Mouse (Mus musculus) embryonic facial prominence, embryonic 11.5 days (tissue): Measurements from ENCODE around the gene Tmem63b. TPM values are rescaled to one million over a fixed set of nuclear protein-coding genes. Genes with fewer than 3 reads are reported as not detected.

Experiments
- ATAC-seq: fragments of 200-750 bp; cut with Nextera tagmentation; replicated peaks from 2 replicates; pipeline ENCODE4 v1.8.0; 2017; ENCODE audit warnings: low read depth; ENCODE audit not compliant: insufficient number of reproducible peaks, low FRiP score, low TSS enrichment
- DNase-seq: peaks from one replicate; pipeline ENCODE4 v3.0.0-alpha.2; 2015; ENCODE audit warnings: low spot score
- H3K27ac ChIP-seq: fragments of 300-500 bp; sonication (generic); replicated peaks from 2 replicates; pipeline ENCODE4 v1.5.1; 2014; ENCODE audit warnings: mild to moderate bottlenecking, low read depth, low read length, control low read depth
- H3K27me3 ChIP-seq: fragments of 300-500 bp; sonication (generic); 2 replicates; pipeline ENCODE4 v1.6.1; 2014; ENCODE audit warnings: mild to moderate bottlenecking, low read length, moderate library complexity, mixed read lengths; ENCODE audit not compliant: control insufficient read depth, insufficient read depth
- H3K36me3 ChIP-seq: fragments of 300-500 bp; sonication (generic); replicated peaks from 2 replicates; pipeline ENCODE4 v1.6.1; 2014; ENCODE audit warnings: low read depth, mild to moderate bottlenecking, low read length, moderate library complexity, mixed read lengths; ENCODE audit not compliant: control insufficient read depth, insufficient read depth
- H3K4me1 ChIP-seq: fragments of 300-500 bp; sonication (generic); 2 replicates; pipeline ENCODE4 v1.6.1; 2014; ENCODE audit warnings: low read length, mixed read lengths; ENCODE audit not compliant: control insufficient read depth, insufficient read depth
- H3K4me2 ChIP-seq: fragments of 300-500 bp; sonication (generic); 2 replicates; pipeline ENCODE4 v1.6.1; 2014; ENCODE audit warnings: low read depth, mild to moderate bottlenecking, control low read depth, low read length, moderate library complexity
- H3K4me3 ChIP-seq: fragments of 300-500 bp; sonication (generic); 2 replicates; pipeline ENCODE4 v1.5.1; 2014; ENCODE audit warnings: low read depth, low read length, control low read depth
- H3K9ac ChIP-seq: fragments of 300-500 bp; sonication (generic); replicated peaks from 2 replicates; pipeline ENCODE4 v1.6.1; 2014; ENCODE audit warnings: mild to moderate bottlenecking, control low read depth, low read length
- H3K9me3 ChIP-seq: fragments of 300-500 bp; sonication (generic); replicated peaks from 2 replicates; pipeline ENCODE4 v1.6.1; 2016; ENCODE audit warnings: mild to moderate bottlenecking, low read length, inconsistent platforms, mixed read lengths; ENCODE audit not compliant: control insufficient read depth
- WGBS: fragments of 180-500 bp; shearing (Covaris S2); extraction: QIAGEN DNeasy Blood & Tissue Kit; methylation state at CpG from one replicate; pipeline ENCODE4 v1.1.7; 2014; 5-methylcytosine and 5-hydroxymethylcytosine counted together
- polyA plus RNA-seq: library from polyadenylated mRNA; unstranded; fragments of >200 nt; fragmentation: Nextera tagmentation; extraction: Ambion mirVana; gene quantifications from 2 replicates; pipeline ENCODE4 v1.2.1, GENCODE M21; 2014

Gene Tmem63b
- polyA plus RNA-seq, 1 experiment from 2014 or later: 23.5 TPM

- H3K27me3 ChIP-seq: no peaks in the 10 kb centered on the region
- no peak overlapping the region for H3K4me2 ChIP-seq
- H3K4me3 ChIP-seq: no peak overlapping the region
- H3K9me3 ChIP-seq: no peaks in the 10 kb centered on the region
- H3K4me1 ChIP-seq: no peaks in the 10 kb centered on the region; the same call in 1 of the 2 replicates
- H3K9ac ChIP-seq: no peak overlapping the region
- no peak for DNase-seq
- ATAC-seq: no peak
- H3K36me3 ChIP-seq: 0 out of 2 replicates have a peak, but pooled peaks cover 5% of the 10 kb centered on the region
- WGBS: 67% methylated on average over 9 of the region's 9 CpGs
- no peak overlapping the region for H3K27ac ChIP-seq
These were observed 14.5 kb upstream of the Tmem63b start for GRCm38 (mm10) chr17:45701236-45701591.

- ATAC-seq (no peak), DNase-seq (no peak)
- Histone ChIP-seq H3K27me3 (no peaks in the 10 kb centered on the region), H3K4me1 (no peaks in the 10 kb centered on the region; the same call in 1 of the 2 replicates), H3K4me2 (no peak overlapping the region), H3K9ac (no peak overlapping the region), H3K9me3 (no peaks in the 10 kb centered on the region), H3K27ac (no peak overlapping the region), H3K4me3 (no peak overlapping the region), H3K36me3 (0 out of 2 replicates have a peak, but pooled peaks cover 5% of the 10 kb centered on the region)
- WGBS: 44% methylated on average over 10 of the region's 16 CpGs
These were observed 14.0 kb upstream of the Tmem63b start for GRCm38 (mm10) chr17:45700496-45701235.

- Histone ChIP-seq H3K4me1 (no peaks in the 10 kb centered on the region; the same call in 1 of the 2 replicates), H3K36me3 (0 out of 2 replicates have a peak, but pooled peaks cover 5% of the 10 kb centered on the region), H3K4me3 (no peak overlapping the region), H3K4me2 (no peak overlapping the region), H3K9ac (no peak overlapping the region), H3K27ac (no peak overlapping the region), H3K9me3 (no peaks in the 10 kb centered on the region), H3K27me3 (no peaks in the 10 kb centered on the region)
- no peak for DNase-seq
- 86% methylated on average over 3 of the region's 3 CpGs for WGBS
- no peak for ATAC-seq
These were observed 12.5 kb upstream of the Tmem63b start for GRCm38 (mm10) chr17:45699039-45699740.

GRCm38 (mm10) chr17:45698368-45698767 is 11.7 kb upstream of the Tmem63b start:
- Histone ChIP-seq H3K27ac (no peak overlapping the region), H3K4me3 (no peak overlapping the region), H3K9me3 (no peaks in the 10 kb centered on the region), H3K9ac (no peak overlapping the region), H3K27me3 (no peaks in the 10 kb centered on the region), H3K36me3 (0 out of 2 replicates have a peak, but pooled peaks cover 5% of the 10 kb centered on the region), H3K4me2 (no peak overlapping the region), H3K4me1 (no peaks in the 10 kb centered on the region; the same call in 1 of the 2 replicates)
- ATAC-seq: no peak
- no peak for DNase-seq
- WGBS: 92% methylated on average over 6 of the region's 6 CpGs

- DNase-seq (no peak), ATAC-seq (no peak)
- H3K4me2 ChIP-seq: no peak overlapping the region
- WGBS: 90% methylated on average over 9 of the region's 9 CpGs
- H3K4me1 ChIP-seq: no peaks in the 10 kb centered on the region; the same call in 1 of the 2 replicates
- H3K27me3 ChIP-seq: no peaks in the 10 kb centered on the region
- 0 out of 2 replicates have a peak, but pooled peaks cover 5% of the 10 kb centered on the region for H3K36me3 ChIP-seq
- no peak overlapping the region for H3K27ac ChIP-seq
- H3K9ac ChIP-seq: no peak overlapping the region
- H3K4me3 ChIP-seq: no peak overlapping the region
- H3K9me3 ChIP-seq: no peaks in the 10 kb centered on the region
These were observed 10.3 kb upstream of the Tmem63b start for GRCm38 (mm10) chr17:45696981-45697380.

GRCm38 (mm10) chr17:45695227-45696120 is 8.8 kb upstream of the Tmem63b start:
- Histone ChIP-seq H3K9ac (no peak overlapping the region), H3K27ac (no peak overlapping the region), H3K9me3 (no peaks in the 10 kb centered on the region), H3K36me3 (0 out of 2 replicates have a peak, but pooled peaks cover 5% of the 10 kb centered on the region), H3K4me1 (no peaks in the 10 kb centered on the region; the same call in 1 of the 2 replicates), H3K27me3 (no peaks in the 10 kb centered on the region), H3K4me3 (no peak overlapping the region), H3K4me2 (no peak overlapping the region)
- DNase-seq (no peak), ATAC-seq (no peak)
- 79% methylated on average over 23 of the region's 23 CpGs for WGBS

GRCm38 (mm10) chr17:45693812-45694565 is 7.3 kb upstream of the Tmem63b start:
- H3K4me1 ChIP-seq: no peaks in the 10 kb centered on the region; the same call in 1 of the 2 replicates
- no peak overlapping the region for H3K27ac ChIP-seq
- no peak for ATAC-seq
- DNase-seq: no peak
- H3K27me3 ChIP-seq: no peaks in the 10 kb centered on the region
- no peak overlapping the region for H3K4me2 ChIP-seq
- 85% methylated on average over 18 of the region's 18 CpGs for WGBS
- no peak overlapping the region for H3K9ac ChIP-seq
- H3K36me3 ChIP-seq: 0 out of 2 replicates have a peak, but pooled peaks cover 2% of the 10 kb centered on the region
- H3K9me3 ChIP-seq: no peaks in the 10 kb centered on the region
- no peak overlapping the region for H3K4me3 ChIP-seq
